Mouse (Mus musculus) limb, embryonic 11.5 days (tissue): Measurements from ENCODE around the gene Prr23a1. TPM values are rescaled to one million over a fixed set of nuclear protein-coding genes. Genes with fewer than 3 reads are reported as not detected.

ENCODE experiments used
- ATAC-seq: fragments of 200-750 bp; cut with Nextera tagmentation; 2 replicates; pipeline ENCODE4 v1.8.0; 2017; ENCODE audit warnings: low read depth; ENCODE audit not compliant: insufficient number of reproducible peaks, low FRiP score, low TSS enrichment
- DNase-seq: peaks from one replicate; pipeline ENCODE4 v3.0.0-alpha.2; 2015; ENCODE audit warnings: low spot score
- H3K27ac ChIP-seq: fragments of 300-500 bp; sonication (generic); replicated peaks from 2 replicates; pipeline ENCODE4 v1.5.1; 2014; ENCODE audit warnings: low read depth, mild to moderate bottlenecking, low read length
- H3K27me3 ChIP-seq: fragments of 300-500 bp; sonication (generic); 2 replicates; pipeline ENCODE4 v1.6.1; 2014; ENCODE audit warnings: mild to moderate bottlenecking, low read length, mixed read lengths; ENCODE audit not compliant: control insufficient read depth, insufficient read depth
- H3K36me3 ChIP-seq: fragments of 300-500 bp; sonication (generic); 2 replicates; pipeline ENCODE4 v1.6.1; 2014; ENCODE audit warnings: mild to moderate bottlenecking, low read length, moderate library complexity, mixed read lengths; ENCODE audit not compliant: control insufficient read depth, insufficient read depth
- H3K4me1 ChIP-seq: fragments of 300-500 bp; sonication (generic); 2 replicates; pipeline ENCODE4 v1.6.1; 2014; ENCODE audit warnings: low read length, mixed read lengths; ENCODE audit not compliant: control insufficient read depth, insufficient read depth
- H3K4me2 ChIP-seq: fragments of 300-500 bp; sonication (generic); 2 replicates; pipeline ENCODE4 v1.6.1; 2014; ENCODE audit warnings: low read depth, mild to moderate bottlenecking, moderate library complexity; ENCODE audit not compliant: severe bottlenecking
- H3K4me3 ChIP-seq: fragments of 300-500 bp; sonication (generic); 2 replicates; pipeline ENCODE4 v1.5.1; 2014; ENCODE audit warnings: low read depth, low read length
- H3K9ac ChIP-seq: fragments of 300-500 bp; sonication (generic); 2 replicates; pipeline ENCODE4 v1.6.1; 2014; ENCODE audit warnings: mild to moderate bottlenecking, low read length
- H3K9me3 ChIP-seq: fragments of 300-500 bp; sonication (generic); 2 replicates; pipeline ENCODE4 v1.6.1; 2016; ENCODE audit warnings: low read length; ENCODE audit not compliant: control insufficient read depth
- WGBS: fragments of 180-500 bp; shearing (Covaris S2); extraction: QIAGEN DNeasy Blood & Tissue Kit; methylation state at CpG from one replicate; pipeline ENCODE4 v1.1.7; 2014; 5-methylcytosine and 5-hydroxymethylcytosine counted together
- polyA plus RNA-seq: library from polyadenylated mRNA; unstranded; fragments of >200 nt; fragmentation: Nextera tagmentation; extraction: Ambion mirVana; gene quantifications from 2 replicates; pipeline ENCODE4 v1.2.1, GENCODE M21; 2014

The Prr23a1 gene
- polyA plus RNA-seq, 1 experiment from 2014 or later = not detected

- Histone ChIP-seq H3K9ac (no peak within 1 kb of the TSS), H3K36me3 (no peaks in the 10 kb centered on the region), H3K27me3 (no peaks in the 10 kb centered on the region), H3K4me1 (no peaks in the 10 kb centered on the region), H3K4me3 (no peak within 1 kb of the TSS), H3K9me3 (no peaks in the 10 kb centered on the region), H3K27ac (no peak within 1 kb of the TSS), H3K4me2 (no peak within 1 kb of the TSS)
- no peak for DNase-seq
- ATAC-seq = no peak
- 46% methylated on average over 22 of the region's 22 CpGs for WGBS
These were observed 22.3 kb downstream of the Prr23a1 start, which contains the start of gene Prr23a3 for GRCm38 (mm10) chr9:98864571-98864970. Gene Prr23a3 (plus strand): TSS chr9:98864767.

Other genes starting within 250 kb of the Prr23a1 start
- gene Mrps22, start 240.8 kb upstream of the Prr23a1 start, polyA plus RNA-seq = 76.2 and 82.3 TPM in 2 replicates
- gene Prr23a2, start 14.0 kb downstream of the Prr23a1 start, polyA plus RNA-seq = not detected in 2 replicates
- 0.13 TPM in 1 of 2 replicates, not detected in the other for gene Prr23a3, start 22.3 kb downstream of the Prr23a1 start, polyA plus RNA-seq
- gene 7420426K07Rik, start 60.6 kb downstream of the Prr23a1 start, polyA plus RNA-seq = not detected in 2 replicates
- gene Foxl2, start 112.8 kb downstream of the Prr23a1 start, polyA plus RNA-seq = not detected in 2 replicates
- 58.5 TPM in 2 replicates for gene Faim, start 143.9 kb downstream of the Prr23a1 start, polyA plus RNA-seq
- not detected in 2 replicates for gene Gm1123, start 193.2 kb downstream of the Prr23a1 start, polyA plus RNA-seq